Mouse (Mus musculus): ENCODE measurements around the gene Slc25a26.

Gene Slc25a26

DNA sequence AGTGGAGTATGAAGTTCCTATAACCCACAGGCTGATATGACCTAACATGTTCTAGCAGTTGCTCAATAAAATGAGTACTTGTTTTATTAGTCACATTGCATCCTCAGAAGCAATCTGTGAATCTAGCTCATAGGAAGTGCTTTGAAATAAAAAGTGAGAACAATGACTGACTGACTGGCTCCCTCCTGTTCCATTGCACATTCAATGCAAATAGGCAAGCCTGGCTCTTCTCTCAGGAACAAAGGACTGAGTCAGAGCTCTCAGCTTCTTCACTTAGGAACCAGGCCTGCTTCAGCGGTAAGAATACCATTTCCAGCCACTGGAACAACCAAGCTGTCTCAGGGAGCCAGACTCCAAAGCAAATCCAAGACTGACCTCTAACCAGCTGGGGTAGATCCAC lies 135.2 kb downstream of the Slc25a26 start:
- DNase-seq (ENCODE audit: low read depth, low spot score): peak; percentile 51

DNA sequence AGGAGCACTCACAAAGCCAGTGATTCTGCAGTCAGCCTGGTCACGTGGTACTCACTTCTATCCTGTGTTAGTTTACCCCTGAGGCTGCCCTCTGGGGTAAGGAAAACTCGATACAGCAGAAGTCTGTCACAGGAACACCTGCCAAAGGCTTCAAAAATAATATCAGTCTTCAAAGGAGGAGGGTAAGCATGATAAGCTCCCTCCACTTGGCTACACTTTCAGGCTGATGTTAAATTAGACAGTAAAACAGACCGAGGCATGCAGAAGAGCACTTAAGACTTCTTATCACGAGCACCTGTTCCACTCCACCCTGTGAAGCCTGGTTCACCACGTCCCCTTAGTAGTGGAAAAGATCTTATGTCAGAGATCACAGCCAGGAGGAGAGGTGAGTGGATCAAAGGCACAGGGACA lies 136.9 kb downstream of the Slc25a26 start:
- DNase-seq (ENCODE audit: low read depth, low spot score): no peak

DNA sequence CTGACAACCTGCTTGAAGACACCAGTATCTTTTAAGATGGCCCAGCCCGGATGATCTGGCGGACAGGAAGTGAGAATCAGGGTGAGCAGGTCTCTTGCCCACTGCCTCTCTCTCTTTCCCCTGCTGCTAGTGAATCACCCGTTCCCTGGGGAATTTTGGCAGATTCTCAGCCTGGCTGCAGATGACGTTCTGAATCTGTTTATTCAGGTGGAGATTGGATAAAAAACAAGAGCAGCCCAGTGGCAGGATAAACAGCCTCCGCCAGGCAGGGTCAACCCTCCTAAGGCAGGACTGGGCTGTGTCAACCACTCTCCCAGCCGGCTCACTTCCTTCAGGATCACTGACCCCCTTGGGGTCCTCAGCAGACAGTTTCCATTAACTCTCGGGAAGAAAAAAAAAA lies 140.2 kb downstream of the Slc25a26 start:
- no peak for DNase-seq (ENCODE audit: low read depth, low spot score)

DNA sequence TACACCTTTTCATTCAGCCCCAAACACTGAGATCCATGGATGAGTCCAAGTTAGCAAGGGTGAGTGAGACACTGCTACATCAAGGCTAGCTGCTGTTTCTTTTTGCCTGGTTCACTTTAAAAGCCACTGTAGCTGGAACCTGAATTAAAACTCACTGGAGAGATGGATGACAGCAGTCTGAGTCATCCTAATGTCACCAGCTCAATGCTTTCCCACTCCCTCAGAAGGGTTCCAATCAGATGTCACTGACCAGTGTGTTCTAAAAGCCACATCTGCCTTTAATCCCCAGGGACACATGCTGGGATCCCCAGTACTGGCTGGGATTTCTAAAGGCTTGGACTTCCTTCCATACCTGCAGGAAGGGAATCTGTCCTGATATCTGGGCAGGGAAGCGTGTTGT lies 141.9 kb downstream of the Slc25a26 start:
- no peak for DNase-seq (ENCODE audit: low read depth, low spot score)

DNA sequence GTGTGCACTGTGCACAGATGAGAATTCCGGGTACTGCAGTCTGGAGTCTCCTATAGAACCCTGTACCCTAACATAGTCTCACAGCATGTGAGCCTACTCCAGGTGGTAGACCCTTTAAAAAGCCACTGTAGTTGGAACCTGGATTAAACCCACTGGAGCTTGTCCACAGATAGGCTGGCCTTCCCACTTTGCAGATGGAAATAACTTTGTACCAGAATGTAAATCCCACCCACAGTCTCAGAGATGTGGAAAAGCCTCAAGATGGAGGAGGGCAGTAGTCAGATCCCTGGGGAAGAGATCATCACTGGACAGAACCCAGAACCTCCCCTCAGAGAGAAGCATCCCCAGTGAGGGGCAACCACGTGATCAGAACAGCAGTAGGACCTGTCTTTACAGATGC lies 143.9 kb downstream of the Slc25a26 start:
- no peak for DNase-seq (ENCODE audit: low read depth, low spot score)

DNA sequence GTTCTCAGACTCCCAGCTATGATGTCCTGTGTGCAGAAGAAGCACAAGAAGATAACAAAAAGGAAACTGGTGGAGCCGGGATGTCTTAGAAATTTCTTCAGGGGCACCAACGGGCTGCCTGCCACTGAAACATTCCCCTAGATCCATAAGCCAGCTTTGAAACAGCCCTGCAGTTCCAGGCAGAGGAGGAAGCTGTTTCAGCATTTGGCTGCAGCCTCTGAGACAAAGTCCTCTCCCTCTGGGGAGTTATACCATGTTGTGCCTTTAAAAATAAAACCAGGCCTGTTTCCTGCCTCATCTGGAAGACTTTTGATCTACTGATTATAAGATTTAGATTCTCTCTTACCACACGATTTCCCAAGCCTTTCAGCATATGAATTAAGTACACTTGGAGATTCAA lies 144.5 kb downstream of the Slc25a26 start:
- no peak for DNase-seq (ENCODE audit: low read depth, low spot score)

DNA sequence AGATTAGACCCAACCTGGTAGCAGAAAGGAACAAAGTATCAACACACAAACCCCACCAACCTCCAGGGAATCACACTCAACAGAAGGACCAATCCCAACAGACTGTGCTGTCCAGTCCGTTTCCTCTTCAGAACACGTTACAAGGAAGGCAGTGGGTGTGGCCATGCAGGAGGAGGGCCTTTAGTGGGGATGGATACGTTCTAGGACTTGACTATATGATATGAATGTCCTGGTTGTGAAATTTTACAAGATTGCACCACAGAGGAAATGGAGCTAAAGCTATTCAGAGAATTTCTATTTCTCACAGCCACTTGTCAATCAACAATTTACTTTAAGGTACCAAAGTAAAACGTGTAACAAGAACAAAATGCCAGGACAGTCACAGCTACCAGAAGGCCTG lies 145.6 kb downstream of the Slc25a26 start:
- no peak for DNase-seq (ENCODE audit: low read depth, low spot score)

DNA sequence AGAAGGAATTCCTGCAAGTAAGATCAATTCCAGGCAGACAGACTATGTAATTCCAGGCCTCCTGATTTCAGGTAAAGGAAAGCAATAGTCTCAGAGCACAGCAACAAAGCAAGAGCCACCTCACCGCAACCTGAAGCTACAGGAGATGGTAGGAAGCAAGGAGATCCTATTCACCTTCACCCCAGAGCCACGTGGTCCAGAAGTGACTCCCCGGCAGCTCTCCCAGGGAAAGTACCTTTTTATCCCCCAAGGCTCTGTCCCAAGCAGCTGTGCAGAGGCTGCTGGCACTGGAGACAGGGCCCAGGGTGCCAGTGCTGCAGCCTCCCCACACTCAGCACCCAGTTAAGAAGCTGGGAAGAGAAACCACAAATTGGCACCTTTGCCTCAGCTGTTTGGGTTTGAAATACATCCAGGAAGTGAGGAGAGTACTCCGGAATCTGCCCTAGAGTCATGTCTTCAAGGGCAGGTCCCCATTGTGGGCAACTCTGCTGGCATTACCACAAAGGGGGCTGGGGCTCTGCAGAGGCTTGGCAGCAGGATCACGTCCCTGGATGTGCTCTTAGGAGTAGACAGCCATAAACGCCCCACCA lies 146.2 kb downstream of the Slc25a26 start:
- DNase-seq (ENCODE audit: low read depth, low spot score): no peak

DNA sequence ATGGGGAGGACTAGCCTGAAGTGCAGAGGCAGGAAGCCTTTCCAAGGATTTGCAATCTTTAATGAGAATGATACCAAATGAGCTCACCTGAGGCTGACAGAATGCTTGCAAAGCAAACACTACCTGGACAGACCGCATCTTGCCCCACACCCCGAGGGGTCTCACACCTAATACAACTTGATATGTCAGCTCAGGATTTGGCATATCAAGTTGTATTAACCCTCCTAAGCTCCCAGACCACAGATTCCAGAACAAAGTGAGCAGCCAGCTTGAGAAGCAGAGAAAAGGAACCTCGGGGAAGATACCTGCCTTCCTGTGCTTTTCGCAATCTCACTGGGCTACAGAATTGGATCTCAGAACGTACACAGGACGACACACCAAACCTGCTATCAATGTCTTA lies 146.8 kb downstream of the Slc25a26 start:
- DNase-seq (ENCODE audit: low read depth, low spot score): no peak

DNA sequence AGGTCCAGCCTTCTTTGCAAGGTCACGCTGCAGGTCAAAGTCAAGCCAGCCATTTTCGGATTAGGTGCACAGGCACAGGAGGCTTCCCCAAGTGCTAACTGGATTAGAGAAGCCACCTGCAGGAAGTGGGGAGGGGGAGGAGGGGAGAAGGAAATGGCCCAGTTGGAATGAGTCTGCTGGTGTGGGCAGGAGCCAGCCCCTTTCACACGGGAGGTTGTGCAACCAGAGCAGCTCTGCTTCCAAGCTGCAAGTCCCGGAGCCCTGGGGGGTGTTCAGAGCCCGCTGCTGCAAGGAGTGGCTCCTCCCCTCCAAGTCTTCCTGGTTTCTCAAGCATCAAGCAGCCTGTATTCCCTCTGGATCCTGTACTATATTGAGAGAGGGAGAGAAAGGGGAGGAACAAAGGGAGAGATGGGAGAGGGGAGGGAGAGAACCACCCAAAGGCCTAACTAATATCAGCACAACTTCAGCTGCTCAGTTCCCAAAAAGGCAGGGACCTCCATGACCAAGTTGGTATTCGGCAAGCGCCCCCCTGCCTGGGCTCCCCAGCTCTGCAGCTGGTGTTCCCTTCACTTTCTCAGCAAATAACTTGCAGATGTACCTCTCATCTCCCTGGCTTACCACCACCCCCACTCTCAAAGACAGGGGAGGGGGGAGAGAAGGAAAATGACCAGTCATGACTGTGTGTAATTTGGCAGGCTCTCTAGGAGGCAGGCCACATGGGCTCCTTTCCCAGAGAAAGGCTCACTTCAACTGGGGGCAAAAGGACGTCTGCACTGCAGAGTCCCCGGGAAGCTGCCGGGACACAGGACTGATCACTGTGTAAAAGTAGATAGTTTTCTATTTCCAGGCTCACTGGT lies 147.7 kb downstream of the Slc25a26 start:
- DNase-seq (ENCODE audit: low read depth, low spot score): peak; percentile 92

DNA sequence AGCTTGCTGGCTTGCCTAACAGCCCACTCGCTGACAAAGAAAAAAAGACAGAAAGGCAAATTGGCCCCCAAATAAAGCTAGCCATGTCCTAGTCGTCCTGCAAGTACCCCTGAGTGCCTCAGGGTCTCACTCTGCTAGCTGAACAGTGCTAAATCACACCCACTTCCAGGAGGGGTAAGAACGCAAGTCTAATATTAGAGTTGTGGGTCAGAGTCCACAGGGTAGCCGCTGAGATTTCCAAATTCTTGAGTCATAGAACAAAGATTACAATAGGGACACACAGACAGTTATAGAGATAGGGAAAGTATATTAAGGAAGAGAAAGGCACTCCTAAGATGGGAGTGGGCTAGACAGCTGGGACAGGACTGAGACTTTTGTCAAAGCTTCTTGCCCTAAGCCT lies 148.4 kb downstream of the Slc25a26 start:
- DNase-seq (ENCODE audit: low read depth, low spot score): no peak

DNA sequence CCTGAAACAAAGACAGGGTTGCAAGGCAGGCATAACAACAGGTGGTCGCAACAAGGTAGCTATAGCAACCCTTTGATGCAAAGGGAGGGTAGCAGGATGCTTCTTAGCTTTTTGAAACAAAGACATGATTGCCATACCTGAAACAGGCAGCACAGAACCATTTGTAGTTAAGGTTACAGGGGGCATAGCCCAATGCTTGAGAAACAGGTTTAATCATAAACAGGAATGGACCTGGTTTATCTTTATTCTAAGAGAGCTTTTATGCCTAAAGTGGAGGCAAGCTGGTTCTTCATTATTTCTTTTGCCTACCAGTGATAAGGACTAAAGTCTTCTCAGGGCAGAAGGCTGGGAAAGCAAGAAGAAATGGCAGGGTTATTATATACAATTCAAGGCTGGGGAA lies 149.5 kb downstream of the Slc25a26 start:
- DNase-seq (ENCODE audit: low read depth, low spot score): no peak

DNA sequence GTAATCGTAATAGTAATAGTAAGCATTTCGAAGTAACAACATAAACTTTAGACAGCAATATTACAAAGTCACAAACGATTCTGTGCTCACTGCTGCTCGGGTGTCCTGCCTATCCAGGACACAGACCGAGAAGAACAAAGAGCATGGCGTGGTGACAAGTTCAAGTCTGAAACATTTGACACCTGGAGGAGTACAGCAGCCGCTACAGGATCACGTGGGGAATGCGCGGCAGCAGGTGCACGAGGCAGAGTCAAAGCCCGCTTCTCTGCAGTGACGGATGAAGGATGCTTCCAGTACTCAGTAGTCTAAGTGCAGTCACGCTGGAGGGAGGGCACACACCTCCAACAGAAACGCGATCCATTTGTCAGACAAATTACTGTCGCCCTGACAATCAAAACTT lies 151.4 kb downstream of the Slc25a26 start:
- DNase-seq (ENCODE audit: low read depth, low spot score): no peak

DNA sequence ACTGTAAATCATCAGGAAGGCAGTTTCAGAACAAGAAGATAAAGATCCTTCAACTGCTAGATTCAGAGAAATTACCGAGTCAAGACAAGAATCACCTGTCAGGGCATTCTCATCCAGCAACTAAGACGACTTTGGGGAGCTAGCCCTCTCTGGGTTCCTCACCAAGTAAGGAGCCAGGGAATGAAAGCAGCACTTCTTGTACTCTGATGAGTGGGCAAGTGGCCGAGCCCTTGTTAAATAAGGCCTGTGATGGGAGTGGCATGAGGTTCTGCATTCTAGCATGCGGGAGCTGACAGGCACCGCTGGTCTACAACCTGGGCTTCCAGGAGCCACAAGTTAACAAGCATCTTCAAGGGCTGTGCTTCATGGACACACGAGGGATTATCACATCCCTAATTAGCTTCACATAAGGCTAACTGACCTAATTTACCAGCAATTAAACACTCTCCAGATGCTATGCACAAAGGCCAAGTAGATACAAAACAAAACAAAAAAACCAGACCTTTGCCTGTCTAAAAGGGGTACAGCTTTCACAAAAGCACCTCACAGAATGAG lies 152.6 kb downstream of the Slc25a26 start:
- no peak for DNase-seq (ENCODE audit: low read depth, low spot score)

DNA sequence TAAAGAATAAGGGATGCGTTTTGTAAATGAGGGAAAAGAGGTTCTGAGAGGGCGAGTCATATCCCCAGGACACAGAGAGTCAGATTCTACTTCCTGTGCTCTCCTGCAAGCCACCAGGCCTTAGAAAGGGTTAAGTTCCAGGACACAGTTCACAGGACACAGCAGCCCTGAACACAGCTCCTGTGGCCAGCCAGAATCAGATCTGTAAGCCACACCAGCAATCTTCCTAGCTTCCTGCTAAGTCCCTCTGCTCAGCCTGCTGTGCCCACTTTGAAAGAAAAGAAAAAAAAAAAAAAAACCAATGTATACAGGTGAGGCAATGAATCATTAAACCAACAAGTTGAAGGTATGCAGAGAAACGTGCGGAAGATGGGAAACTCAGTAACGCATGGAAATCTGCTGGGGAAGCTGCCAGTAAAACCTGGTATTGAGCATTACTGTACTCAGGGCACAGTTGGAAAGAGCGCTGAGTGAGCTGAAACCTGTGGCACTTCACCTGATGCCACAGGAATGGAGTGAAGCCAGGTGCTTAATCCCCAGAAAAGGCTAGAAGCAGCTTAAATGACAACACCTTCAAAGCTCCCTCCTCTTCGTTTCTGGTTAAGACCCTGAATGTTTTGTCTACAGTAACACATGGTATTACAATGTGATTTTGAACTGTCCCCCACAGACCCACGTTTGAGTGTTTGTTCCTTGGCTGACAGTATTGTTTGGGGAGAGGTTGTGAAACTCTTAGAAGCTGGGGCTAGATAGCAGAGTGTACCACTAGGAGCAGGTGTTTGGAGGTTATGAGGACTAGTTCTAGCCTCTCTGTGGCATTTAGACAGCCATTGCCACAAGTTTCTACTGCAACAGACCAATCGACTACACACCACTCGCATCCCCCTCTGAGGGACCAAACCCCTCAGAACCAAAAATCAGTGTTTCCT lies 153.5 kb downstream of the Slc25a26 start:
- no peak for DNase-seq (ENCODE audit: low read depth, low spot score)
